Mouse (Mus musculus): ENCODE results near the gene Tpp2. TPM values are rescaled to one million over a fixed set of nuclear protein-coding genes. Genes with fewer than 3 reads are reported as not detected.
"Not testable (repeated sequence)": the region's sequence is repeated elsewhere in the genome, so short reads cannot be mapped to it uniquely, and the experiment has no call there.

Gene Tpp2
- 109 and 116 TPM in 2 replicates for polyA plus RNA-seq (2011; ENCODE audit: insufficient read depth, insufficient read length, low read depth, missing spikeins)

- Histone ChIP-seq H3K9ac (ENCODE audit: low read depth, poor library complexity, severe bottlenecking) (peak within 1 kb of the TSS; percentile 89), H3K4me3 (ENCODE audit: low read depth, low read length) (peak within 1 kb of the TSS; percentile 80)
Measured at GRCm38 (mm10) chr1:43933488-43934415, at the start of gene Tpp2. Tpp2 (plus strand) TSS chr1:43933647.

GRCm38 (mm10) chr1:43888358-43888757 lies 45.1 kb upstream of the Tpp2 start:
- not testable (repeated sequence) for H3K27ac ChIP-seq (ENCODE audit: insufficient read depth, low read length); H3K9me3 ChIP-seq (replicated peaks; ENCODE audit: control insufficient read depth, insufficient read depth, low read length, poor library complexity, severe bottlenecking); H3K27me3 ChIP-seq (ENCODE audit: control insufficient read depth, insufficient read depth, low read length, poor library complexity, severe bottlenecking); H3K4me3 ChIP-seq (ENCODE audit: low read depth, low read length); H3K4me1 ChIP-seq (ENCODE audit: control insufficient read depth, insufficient read depth, low read length); H3K36me3 ChIP-seq (ENCODE audit: control insufficient read depth, insufficient read depth, low read length, poor library complexity, severe bottlenecking); H3K9ac ChIP-seq (ENCODE audit: low read depth, poor library complexity, severe bottlenecking)

More at GRCm38 (mm10) chr1:43933488-43934415, at the start of gene Tpp2:
- Histone ChIP-seq H3K4me1 (ENCODE audit: control insufficient read depth, insufficient read depth, low read length) (no peaks in the 10 kb centered on the region), H3K27ac (ENCODE audit: insufficient read depth, low read length) (peak within 1 kb of the TSS; percentile 39), H3K27me3 (ENCODE audit: control insufficient read depth, insufficient read depth, low read length, poor library complexity, severe bottlenecking) (no peaks in the 10 kb centered on the region), H3K36me3 (ENCODE audit: control insufficient read depth, insufficient read depth, low read length, poor library complexity, severe bottlenecking) (no peaks in the 10 kb centered on the region), H3K9me3 (replicated peaks; ENCODE audit: control insufficient read depth, insufficient read depth, low read length, poor library complexity, severe bottlenecking) (no peaks in the 10 kb centered on the region)
- no peak for TF ChIP-seq EP300 (IDR thresholded peaks at IDR 0.05; ENCODE audit: insufficient read depth, low read depth, low read length)
- TF ChIP-seq POLR2A (IDR thresholded peaks at IDR 0.05; ENCODE audit: insufficient read depth, low read length): peak; percentile 32

GRCm38 (mm10) chr1:43895742-43896141 lies 37.7 kb upstream of the Tpp2 start:
- Histone ChIP-seq H3K4me3 (ENCODE audit: low read depth, low read length) (no peak overlapping the region), H3K27me3 (ENCODE audit: control insufficient read depth, insufficient read depth, low read length, poor library complexity, severe bottlenecking) (no peaks in the 10 kb centered on the region), H3K4me1 (ENCODE audit: control insufficient read depth, insufficient read depth, low read length) (no peaks in the 10 kb centered on the region), H3K27ac (ENCODE audit: insufficient read depth, low read length) (no peak overlapping the region), H3K9ac (ENCODE audit: low read depth, poor library complexity, severe bottlenecking) (no peak overlapping the region), H3K36me3 (ENCODE audit: control insufficient read depth, insufficient read depth, low read length, poor library complexity, severe bottlenecking) (no peaks in the 10 kb centered on the region), H3K9me3 (replicated peaks; ENCODE audit: control insufficient read depth, insufficient read depth, low read length, poor library complexity, severe bottlenecking) (no peaks in the 10 kb centered on the region)
- TF ChIP-seq POLR2A (IDR thresholded peaks at IDR 0.05; ENCODE audit: insufficient read depth, low read length) (no peak), EP300 (IDR thresholded peaks at IDR 0.05; ENCODE audit: insufficient read depth, low read depth, low read length) (no peak), CTCF (IDR thresholded peaks at IDR 0.05; ENCODE audit: low read depth, low read length) (no peak)

GRCm38 (mm10) chr1:43897131-43897530 lies 36.3 kb upstream of the Tpp2 start:
- no peaks in the 10 kb centered on the region for H3K9me3 ChIP-seq (replicated peaks; ENCODE audit: control insufficient read depth, insufficient read depth, low read length, poor library complexity, severe bottlenecking)
- H3K36me3 ChIP-seq (ENCODE audit: control insufficient read depth, insufficient read depth, low read length, poor library complexity, severe bottlenecking): no peaks in the 10 kb centered on the region
- TF ChIP-seq CTCF (IDR thresholded peaks at IDR 0.05; ENCODE audit: low read depth, low read length) (no peak), POLR2A (IDR thresholded peaks at IDR 0.05; ENCODE audit: insufficient read depth, low read length) (no peak), EP300 (IDR thresholded peaks at IDR 0.05; ENCODE audit: insufficient read depth, low read depth, low read length) (no peak)
- no peaks in the 10 kb centered on the region for H3K4me1 ChIP-seq (ENCODE audit: control insufficient read depth, insufficient read depth, low read length)
- H3K9ac ChIP-seq (ENCODE audit: low read depth, poor library complexity, severe bottlenecking): no peak overlapping the region
- no peak overlapping the region for H3K27ac ChIP-seq (ENCODE audit: insufficient read depth, low read length)
- H3K27me3 ChIP-seq (ENCODE audit: control insufficient read depth, insufficient read depth, low read length, poor library complexity, severe bottlenecking): no peaks in the 10 kb centered on the region
- H3K4me3 ChIP-seq (ENCODE audit: low read depth, low read length): no peak overlapping the region

DNA sequence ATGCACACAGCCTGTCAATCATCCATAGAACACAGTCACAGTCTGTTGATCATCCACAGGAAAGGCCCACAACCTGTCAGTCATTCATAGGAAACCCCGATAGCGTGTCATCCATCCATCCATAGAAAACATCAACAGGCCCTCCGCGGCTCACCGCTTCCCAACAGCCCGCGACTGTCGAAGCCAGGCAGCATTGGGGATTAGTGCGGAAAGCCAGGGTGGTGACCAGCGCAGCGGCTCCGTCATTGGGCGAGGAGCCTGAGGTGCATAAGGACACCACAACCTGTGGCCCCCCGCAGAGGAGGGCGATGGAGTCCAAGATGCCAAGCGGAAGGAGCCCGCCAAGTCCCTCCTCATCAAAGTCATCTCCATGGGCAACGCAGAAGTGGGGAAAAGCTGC lies 35.5 kb upstream of the Tpp2 start:
- no peak overlapping the region for H3K4me3 ChIP-seq (ENCODE audit: low read depth, low read length)
- no peak overlapping the region for H3K9ac ChIP-seq (ENCODE audit: low read depth, poor library complexity, severe bottlenecking)
- no peak for TF ChIP-seq POLR2A (IDR thresholded peaks at IDR 0.05; ENCODE audit: insufficient read depth, low read length)
- no peak for TF ChIP-seq EP300 (IDR thresholded peaks at IDR 0.05; ENCODE audit: insufficient read depth, low read depth, low read length)
- TF ChIP-seq CTCF (IDR thresholded peaks at IDR 0.05; ENCODE audit: low read depth, low read length): no peak
- no peak overlapping the region for H3K27ac ChIP-seq (ENCODE audit: insufficient read depth, low read length)
- no peaks in the 10 kb centered on the region for H3K27me3 ChIP-seq (ENCODE audit: control insufficient read depth, insufficient read depth, low read length, poor library complexity, severe bottlenecking)
- H3K9me3 ChIP-seq (replicated peaks; ENCODE audit: control insufficient read depth, insufficient read depth, low read length, poor library complexity, severe bottlenecking): no peaks in the 10 kb centered on the region
- H3K4me1 ChIP-seq (ENCODE audit: control insufficient read depth, insufficient read depth, low read length): no peaks in the 10 kb centered on the region
- H3K36me3 ChIP-seq (ENCODE audit: control insufficient read depth, insufficient read depth, low read length, poor library complexity, severe bottlenecking): no peaks in the 10 kb centered on the region

DNA sequence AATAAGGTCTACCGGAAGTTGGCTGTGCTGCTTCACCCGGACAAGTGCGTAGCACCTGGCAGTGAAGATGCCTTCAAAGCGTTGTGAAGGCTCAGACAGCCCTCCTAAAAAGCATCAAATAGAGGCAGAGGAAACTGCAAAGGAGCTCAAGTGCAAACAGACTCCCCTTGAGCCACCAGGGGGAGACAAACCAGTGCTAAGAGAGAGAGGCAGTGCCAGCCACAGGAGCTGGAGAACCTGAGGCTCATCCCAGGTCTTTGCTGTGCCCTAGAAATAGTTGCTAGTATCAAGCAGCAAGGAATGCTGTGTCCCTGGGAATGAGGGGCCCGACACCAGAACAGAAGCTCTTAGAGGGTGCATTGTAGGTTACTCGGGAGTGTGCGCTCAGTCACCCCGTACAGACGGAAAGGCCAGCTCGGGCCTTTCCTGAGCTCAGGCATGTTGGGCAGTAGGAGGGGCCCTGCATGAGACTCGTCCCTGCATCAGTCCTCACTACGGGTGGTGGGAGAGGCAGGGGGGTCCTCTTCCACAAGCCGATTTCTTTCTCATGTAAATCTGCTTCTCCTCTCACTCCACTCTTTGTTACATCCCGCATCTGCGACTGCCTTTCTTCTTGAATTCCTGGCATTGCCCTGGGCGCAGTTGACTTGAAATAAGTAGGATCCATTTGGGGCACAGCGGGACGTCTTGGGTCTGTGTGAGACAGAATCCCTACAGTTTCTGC lies 34.3 kb upstream of the Tpp2 start:
- TF ChIP-seq CTCF (IDR thresholded peaks at IDR 0.05; ENCODE audit: low read depth, low read length): peak; percentile 70
- TF ChIP-seq POLR2A (IDR thresholded peaks at IDR 0.05; ENCODE audit: insufficient read depth, low read length): no peak
- TF ChIP-seq EP300 (IDR thresholded peaks at IDR 0.05; ENCODE audit: insufficient read depth, low read depth, low read length): 0 out of 2 replicates have a peak, but pooled peaks have one; percentile 11
- H3K9ac ChIP-seq (ENCODE audit: low read depth, poor library complexity, severe bottlenecking): no peak overlapping the region
- no peak overlapping the region for H3K27ac ChIP-seq (ENCODE audit: insufficient read depth, low read length)

More for the DNA sequence above, 34.3 kb upstream of the Tpp2 start:
- Histone ChIP-seq H3K36me3 (ENCODE audit: control insufficient read depth, insufficient read depth, low read length, poor library complexity, severe bottlenecking) (no peaks in the 10 kb centered on the region), H3K9me3 (replicated peaks; ENCODE audit: control insufficient read depth, insufficient read depth, low read length, poor library complexity, severe bottlenecking) (no peaks in the 10 kb centered on the region), H3K4me3 (ENCODE audit: low read depth, low read length) (no peak overlapping the region), H3K27me3 (ENCODE audit: control insufficient read depth, insufficient read depth, low read length, poor library complexity, severe bottlenecking) (no peaks in the 10 kb centered on the region), H3K4me1 (ENCODE audit: control insufficient read depth, insufficient read depth, low read length) (no peaks in the 10 kb centered on the region)

All from ES-Bruce4 (cell line).